Comparison of ENCODE assay signal across 8 mouse cellular contexts in the genomic region with DNA sequence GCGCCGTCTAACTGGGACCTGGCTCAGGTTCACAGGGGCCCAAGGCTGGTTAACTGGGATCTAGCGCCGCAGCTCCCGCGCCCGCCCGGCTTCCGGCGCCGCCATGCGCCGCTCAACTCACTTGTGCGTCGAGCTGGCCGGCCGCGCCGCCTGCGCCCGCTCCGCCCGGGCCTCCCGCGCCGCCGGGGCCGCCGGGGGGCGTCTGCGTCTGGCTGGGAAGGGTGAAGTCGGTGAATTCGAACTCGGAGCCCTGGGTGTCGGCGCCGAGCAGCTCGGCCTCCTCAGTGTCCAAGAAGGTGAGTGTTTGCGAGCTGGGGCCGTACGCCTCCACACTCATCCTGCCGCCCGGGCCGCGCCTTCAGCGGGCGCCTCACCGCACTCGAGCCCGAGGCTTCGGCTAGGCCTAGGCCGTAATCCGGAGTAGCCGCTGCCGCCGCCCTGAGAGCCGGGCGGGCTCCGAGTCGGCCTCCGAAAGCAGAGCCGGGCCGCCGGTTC. TPM values are rescaled to one million over a fixed set of nuclear protein-coding genes. Genes with fewer than 3 reads are reported as not detected.
DNase-seq lines count a peak whose midpoint lies in the region; ATAC-seq and TF ChIP-seq lines count a peak whose summit lies in the region.

No protein-coding gene starts in this region.

- no peaks in the 10 kb centered on the region for H3K9me3 ChIP-seq in MEL (replicated peaks; ENCODE audit: insufficient read depth, low read length)
- no peaks in the 10 kb centered on the region for H3K9me3 ChIP-seq in forebrain, postnatal 0 days (ENCODE audit: low read length)
- H3K9me3 ChIP-seq in midbrain, embryonic 16.5 days (replicated peaks; ENCODE audit: control insufficient read depth, low read length, poor library complexity, severe bottlenecking): no peaks in the 10 kb centered on the region

- peak overlapping the region; percentile 98 for H3K9ac ChIP-seq in MEL (ENCODE audit: control insufficient read depth, low read depth, low read length, poor library complexity, severe bottlenecking)
- peak overlapping the region; percentile 91 for H3K9ac ChIP-seq in forebrain, postnatal 0 days
- H3K9ac ChIP-seq in midbrain, embryonic 16.5 days (ENCODE audit: low read depth, low read length): peak overlapping the region; percentile 98

- peak; percentile 41 for DNase-seq in kidney, adult 11 months
- no peak for DNase-seq in kidney, adult 8-10 months
- DNase-seq in MEL (ENCODE audit: low read depth, low spot score): peak; percentile 44
- DNase-seq in forebrain, postnatal 0 days: no peak
- peak; percentile 61 for DNase-seq in kidney, postnatal 10 days
- DNase-seq in urinary bladder, postnatal 36 days (ENCODE audit: low spot score in 2 of 2): no peak

- peak; percentile 61 for ATAC-seq in forebrain, postnatal 0 days
- peak; percentile 65 for ATAC-seq in midbrain, embryonic 16.5 days
- no peak for ATAC-seq in megakaryocyte progenitor cell, adult 5-6 weeks (replicated peaks; ENCODE audit: poor library complexity)

- TF ChIP-seq CTCF in MEL (IDR thresholded peaks at IDR 0.05 in 2 of 3, conservative IDR thresholded peaks at IDR 0.05 in 1 of 3; ENCODE audit: control insufficient read depth in 1 of 3, insufficient read depth in 1 of 3, low read depth in 2 of 3, low read length in 3 of 3, poor library complexity in 1 of 3, severe bottlenecking in 1 of 3): no peak
- peak; percentile 4; the same call in 1 of the 2 replicates for TF ChIP-seq CTCF in forebrain, postnatal 0 days (IDR thresholded peaks at IDR 0.05; ENCODE audit: low read depth)

- H3K27me3 ChIP-seq in MEL (ENCODE audit: control insufficient read depth in 1 of 2, insufficient read depth in 2 of 2, low read length in 2 of 2): no peaks in the 10 kb centered on the region
- H3K27me3 ChIP-seq in forebrain, postnatal 0 days (ENCODE audit: insufficient read depth, low read length): no peaks in the 10 kb centered on the region
- no peaks in the 10 kb centered on the region for H3K27me3 ChIP-seq in midbrain, embryonic 16.5 days (ENCODE audit: control insufficient read depth, insufficient read depth, low read depth, low read length)

- peak overlapping the region; percentile 94 to 96 for H3K4me3 ChIP-seq in MEL (ENCODE audit: control insufficient read depth in 1 of 2, insufficient read depth in 1 of 2, low read depth in 2 of 2, low read length in 2 of 2)
- peak overlapping the region; percentile 94 for H3K4me3 ChIP-seq in forebrain, postnatal 0 days (ENCODE audit: low read depth, low read length)
- peak overlapping the region; percentile 100 for H3K4me3 ChIP-seq in midbrain, embryonic 16.5 days (ENCODE audit: low read depth, low read length)

- H3K4me2 ChIP-seq in forebrain, postnatal 0 days (ENCODE audit: low read depth): peak overlapping the region; percentile 96
- H3K4me2 ChIP-seq in midbrain, embryonic 16.5 days (ENCODE audit: low read length): peak overlapping the region; percentile 100

- TF ChIP-seq POLR2A in MEL (IDR thresholded peaks at IDR 0.05; ENCODE audit: control insufficient read depth in 1 of 2, insufficient read depth in 1 of 2, low read depth in 1 of 2, low read length in 2 of 2, poor library complexity in 1 of 2): no peak; a peak in 1 of 4 replicates

- peaks cover 54% of the 10 kb centered on the region for H3K79me2 ChIP-seq in MEL (ENCODE audit: control insufficient read depth, insufficient read depth, low read length, poor library complexity)

- no peak for TF ChIP-seq RAD21 in MEL (IDR thresholded peaks at IDR 0.05; ENCODE audit: low read depth, low read length)

- H3K27ac ChIP-seq in MEL (ENCODE audit: control insufficient read depth, low read depth, low read length): peak overlapping the region; percentile 69
- H3K27ac ChIP-seq in forebrain, postnatal 0 days (ENCODE audit: low read depth, low read length): peak overlapping the region; percentile 91
- peak overlapping the region; percentile 84 for H3K27ac ChIP-seq in midbrain, embryonic 16.5 days (ENCODE audit: low read length)

- H3K4me1 ChIP-seq in MEL (ENCODE audit: control insufficient read depth in 1 of 2, insufficient read depth in 2 of 2, low read length in 2 of 2): peaks cover 11 to 33% of the 10 kb centered on the region in 2 experiments
- peaks cover 19% of the 10 kb centered on the region for H3K4me1 ChIP-seq in forebrain, postnatal 0 days (ENCODE audit: insufficient read depth)
- peaks cover 38% of the 10 kb centered on the region for H3K4me1 ChIP-seq in midbrain, embryonic 16.5 days (ENCODE audit: control insufficient read depth, insufficient read depth, low read length)

- WGBS in forebrain, postnatal 0 days: 5% methylated on average over 56 of the region's 64 CpGs
- WGBS in midbrain, embryonic 16.5 days: 0% methylated on average over 50 of the region's 64 CpGs

- TF ChIP-seq EP300 in MEL (IDR thresholded peaks at IDR 0.05; ENCODE audit: low read depth in 1 of 2, low read length in 2 of 2): no peak

- peaks cover 6 to 38% of the 10 kb centered on the region in 2 experiments for H3K36me3 ChIP-seq in MEL (ENCODE audit: control insufficient read depth in 1 of 2, insufficient read depth in 2 of 2, low read length in 2 of 2)
- H3K36me3 ChIP-seq in forebrain, postnatal 0 days (ENCODE audit: insufficient read depth): no peaks in the 10 kb centered on the region; the same call in 1 of the 2 replicates
- peaks cover 3% of the 10 kb centered on the region; the same call in 1 of the 2 replicates for H3K36me3 ChIP-seq in midbrain, embryonic 16.5 days (ENCODE audit: control insufficient read depth, insufficient read depth, low read length)

TF ChIP-seq in MEL, 35 proteins besides CTCF, POLR2A, EP300 and RAD21 (continues in another document):
- TF ChIP-seq TCF12 (IDR thresholded peaks at IDR 0.05; ENCODE audit: low read depth, low read length) (0 out of 2 replicates have a peak, but pooled peaks have one; percentile 8), POLR2AphosphoS5 (IDR thresholded peaks at IDR 0.05; ENCODE audit: borderline replicate concordance, low read depth, low read length) (no peak), MAX (IDR thresholded peaks at IDR 0.05; ENCODE audit: low read length) (peak; percentile 36; the same call in 1 of the 2 replicates), UBTF (IDR thresholded peaks at IDR 0.05; ENCODE audit: borderline replicate concordance, insufficient read depth, low read depth, low read length) (peak; percentile 100), SIN3A (IDR thresholded peaks at IDR 0.05; ENCODE audit: low read length) (no peak; the same call in 1 of the 2 replicates), CHD1 (IDR thresholded peaks at IDR 0.05; ENCODE audit: low read depth, low read length) (peak; percentile 42)

RNA-seq across cellular contexts. Expression of a gene that starts 0.4 kb away (rescaled TPM):
- total RNA-seq in MEL (2012; rRNA removed): 55.4 and 56.3 TPM in 2 replicates
- polyA plus RNA-seq in MEL (2012; ENCODE audit: insufficient read depth in 1 of 2, insufficient read length in 2 of 2, low read depth in 1 of 2, low replicate concordance in 2 of 2, missing spikeins in 1 of 2): 100 to 1,000 TPM in 1 of 2 experiments, 10 to 100 TPM in 1; 89.5 to 289 TPM
- total RNA-seq in forebrain, postnatal 0 days (2014; rRNA removed): 28.1 and 38.7 TPM in 2 replicates
- polyA plus RNA-seq in forebrain, postnatal 0 days (2015; fragmentation: Nextera tagmentation; extraction: Ambion mirVana): 7.1 and 9.0 TPM in 2 replicates
- polyA plus RNA-seq in midbrain, embryonic 16.5 days (2015; fragmentation: Nextera tagmentation; extraction: Ambion mirVana): 11.3 and 11.6 TPM in 2 replicates
- total RNA-seq in megakaryocyte progenitor cell, adult 5-6 weeks (2015): 13.9 and 15.3 TPM in 2 replicates
- 32.3 and 32.5 TPM in 2 replicates for total RNA-seq in megakaryocyte progenitor cell, adult 5-6 weeks (2017)

RNA-seq across cellular contexts. Expression of a gene that starts 20.7 kb away (rescaled TPM):
- not detected in 2 replicates for total RNA-seq in MEL (2012; rRNA removed)
- under 1 TPM in 1 of 2 experiments, not detected in 1; 0.54 TPM for polyA plus RNA-seq in MEL (2012; ENCODE audit: insufficient read depth in 1 of 2, insufficient read length in 2 of 2, low read depth in 1 of 2, low replicate concordance in 2 of 2, missing spikeins in 1 of 2)
- total RNA-seq in forebrain, postnatal 0 days (2014; rRNA removed): 0.81 TPM in 1 of 2 replicates, not detected in the other
- polyA plus RNA-seq in forebrain, postnatal 0 days (2015; fragmentation: Nextera tagmentation; extraction: Ambion mirVana): 0.05 and 0.29 TPM in 2 replicates
- polyA plus RNA-seq in midbrain, embryonic 16.5 days (2015; fragmentation: Nextera tagmentation; extraction: Ambion mirVana): 0.36 and 0.47 TPM in 2 replicates
- not detected in 2 replicates for total RNA-seq in megakaryocyte progenitor cell, adult 5-6 weeks (2015)
- 0.07 TPM in 1 of 2 replicates, not detected in the other for total RNA-seq in megakaryocyte progenitor cell, adult 5-6 weeks (2017)

RNA-seq across cellular contexts. Expression of a gene that starts 23.1 kb away (rescaled TPM):
- total RNA-seq in MEL (2012; rRNA removed): 1.9 and 2.6 TPM in 2 replicates
- 1 to 10 TPM in 1 of 2 experiments, not detected in 1; 1.9 TPM for polyA plus RNA-seq in MEL (2012; ENCODE audit: insufficient read depth in 1 of 2, insufficient read length in 2 of 2, low read depth in 1 of 2, low replicate concordance in 2 of 2, missing spikeins in 1 of 2)
- total RNA-seq in forebrain, postnatal 0 days (2014; rRNA removed): 8.1 and 9.3 TPM in 2 replicates
- 6.2 and 8.0 TPM in 2 replicates for polyA plus RNA-seq in forebrain, postnatal 0 days (2015; fragmentation: Nextera tagmentation; extraction: Ambion mirVana)
- polyA plus RNA-seq in midbrain, embryonic 16.5 days (2015; fragmentation: Nextera tagmentation; extraction: Ambion mirVana): 2.5 and 7.0 TPM in 2 replicates
- total RNA-seq in megakaryocyte progenitor cell, adult 5-6 weeks (2015): not detected in 2 replicates
- total RNA-seq in megakaryocyte progenitor cell, adult 5-6 weeks (2017): not detected in 2 replicates

RNA-seq across cellular contexts. Expression of a gene that starts 37.1 kb away (rescaled TPM):
- 3.4 and 5.0 TPM in 2 replicates for total RNA-seq in MEL (2012; rRNA removed)
- polyA plus RNA-seq in MEL (2012; ENCODE audit: insufficient read depth in 1 of 2, insufficient read length in 2 of 2, low read depth in 1 of 2, low replicate concordance in 2 of 2, missing spikeins in 1 of 2): 1 to 10 TPM in 1 of 2 experiments, not detected in 1; 7.7 TPM
- total RNA-seq in forebrain, postnatal 0 days (2014; rRNA removed): 52.5 and 58.4 TPM in 2 replicates
- polyA plus RNA-seq in forebrain, postnatal 0 days (2015; fragmentation: Nextera tagmentation; extraction: Ambion mirVana): 37.8 and 45.3 TPM in 2 replicates
- 40.3 and 42.1 TPM in 2 replicates for polyA plus RNA-seq in midbrain, embryonic 16.5 days (2015; fragmentation: Nextera tagmentation; extraction: Ambion mirVana)
- not detected in 2 replicates for total RNA-seq in megakaryocyte progenitor cell, adult 5-6 weeks (2015)
- not detected in 2 replicates for total RNA-seq in megakaryocyte progenitor cell, adult 5-6 weeks (2017)

RNA-seq across cellular contexts. Expression of a gene that starts 50.4 kb away (rescaled TPM):
- total RNA-seq in MEL (2012; rRNA removed): 132 and 134 TPM in 2 replicates
- polyA plus RNA-seq in MEL (2012; ENCODE audit: insufficient read depth in 1 of 2, insufficient read length in 2 of 2, low read depth in 1 of 2, low replicate concordance in 2 of 2, missing spikeins in 1 of 2): 100 to 1,000 TPM in 1 of 2 experiments, not detected in 1; 232 TPM
- 86.6 and 110 TPM in 2 replicates for total RNA-seq in forebrain, postnatal 0 days (2014; rRNA removed)
- polyA plus RNA-seq in forebrain, postnatal 0 days (2015; fragmentation: Nextera tagmentation; extraction: Ambion mirVana): 259 and 296 TPM in 2 replicates
- 261 and 268 TPM in 2 replicates for polyA plus RNA-seq in midbrain, embryonic 16.5 days (2015; fragmentation: Nextera tagmentation; extraction: Ambion mirVana)
- total RNA-seq in megakaryocyte progenitor cell, adult 5-6 weeks (2015): 214 and 223 TPM in 2 replicates
- total RNA-seq in megakaryocyte progenitor cell, adult 5-6 weeks (2017): 129 and 151 TPM in 2 replicates

Comparison
In these comparisons a context has a peak if more than half of its experiments do, and no peak if none do; other contexts are left out.
1. DNase-seq: peak in kidney, adult 11 months (single experiment), MEL (single experiment) and kidney, postnatal 10 days (single experiment); none in kidney, adult 8-10 months (0 of 2), forebrain, postnatal 0 days (single experiment) and urinary bladder, postnatal 36 days (0 of 2).
2. Peak in every context shown above with its lines, with median percentiles within 50 percentile points of each other: H3K27ac ChIP-seq, H3K4me3 ChIP-seq and H3K9ac ChIP-seq.